Mouse (Mus musculus) bone marrow, adult 2 months (tissue): ENCODE measurements around the gene Enpp6. TPM values are rescaled to one million over a fixed set of nuclear protein-coding genes. Genes with fewer than 3 reads are reported as not detected.

Source experiments
- H3K27ac ChIP-seq: fragments of 200-500 bp; 2 replicates; pipeline ENCODE4 v1.5.1; 2012; ENCODE audit warnings: low read depth, mild to moderate bottlenecking, control low read depth, inconsistent platforms, low read length; ENCODE audit not compliant: control insufficient read depth, poor library complexity, insufficient read depth
- H3K4me1 ChIP-seq: fragments of 200-500 bp; 2 replicates; pipeline ENCODE4 v1.6.1; 2011; ENCODE audit warnings: low read length; ENCODE audit not compliant: control insufficient read depth, insufficient read depth
- H3K4me3 ChIP-seq: fragments of 200-500 bp; replicated peaks from 2 replicates; pipeline ENCODE3; 2011; ENCODE audit warnings: mild to moderate bottlenecking, low read depth, low read length, control low read depth; ENCODE audit not compliant: control insufficient read depth
- CTCF ChIP-seq: fragments of 200-500 bp; IDR thresholded peaks from 2 replicates; pipeline ENCODE4 v1.5.1; 2011; ENCODE audit warnings: low read length, control low read depth; ENCODE audit not compliant: control insufficient read depth, insufficient read depth
- POLR2A ChIP-seq: fragments of 200-500 bp; IDR thresholded peaks from 2 replicates; pipeline ENCODE4 v1.6.1; 2011; ENCODE audit warnings: low read depth, mild to moderate bottlenecking, control low read depth, low read length, borderline replicate concordance; ENCODE audit not compliant: control insufficient read depth
- WGBS: fragments of 180-500 bp; shearing (Covaris S2); methylation state at CpG from one replicate; pipeline ENCODE4 v1.1.7; 2018; 5-methylcytosine and 5-hydroxymethylcytosine counted together
- polyA plus RNA-seq: library from polyadenylated mRNA; stranded (reverse); fragments of >200 nt; gene quantifications from 2 replicates; pipeline ENCODE4 v1.2.4, GENCODE M21; 2011; ENCODE audit warnings: low replicate concordance; ENCODE audit not compliant: missing spikeins, insufficient read depth, insufficient read length

Enpp6 gene
- polyA plus RNA-seq, 1 experiment = not detected

- 79% methylated on average over 3 of the region's 3 CpGs for WGBS
- Histone ChIP-seq H3K4me3 (no peak overlapping the region), H3K4me1 (no peaks in the 10 kb centered on the region), H3K27ac (no peak overlapping the region)
- TF ChIP-seq CTCF (no peak), POLR2A (no peak)
Measured at GRCm38 (mm10) chr8:47069634-47070033, 82.9 kb downstream of the Enpp6 start.

GRCm38 (mm10) chr8:47072001-47072400, 85.3 kb downstream of the Enpp6 start:
- Histone ChIP-seq H3K27ac (no peak overlapping the region), H3K4me3 (no peak overlapping the region), H3K4me1 (no peaks in the 10 kb centered on the region)
- WGBS = 64% methylated on average over 5 of the region's 5 CpGs
- TF ChIP-seq CTCF (no peak), POLR2A (no peak)

- H3K4me1 ChIP-seq = no peaks in the 10 kb centered on the region
- no peak overlapping the region for H3K4me3 ChIP-seq
- H3K27ac ChIP-seq = no peak overlapping the region
- 79% methylated on average over 6 of the region's 6 CpGs for WGBS
- no peak for TF ChIP-seq POLR2A
- TF ChIP-seq CTCF = no peak
Measured at GRCm38 (mm10) chr8:47075941-47076555, 89.4 kb downstream of the Enpp6 start.

GRCm38 (mm10) chr8:47080037-47080436, 93.3 kb downstream of the Enpp6 start:
- Histone ChIP-seq H3K27ac (no peak overlapping the region), H3K4me1 (no peaks in the 10 kb centered on the region), H3K4me3 (no peak overlapping the region)
- WGBS = 62% methylated on average over 4 of the region's 4 CpGs
- TF ChIP-seq POLR2A (no peak), CTCF (no peak)

- Histone ChIP-seq H3K4me3 (no peak overlapping the region), H3K4me1 (no peaks in the 10 kb centered on the region), H3K27ac (no peak overlapping the region)
- 79% methylated on average over 22 of the region's 22 CpGs for WGBS
- TF ChIP-seq CTCF = no peak
- no peak for TF ChIP-seq POLR2A
Measured at GRCm38 (mm10) chr8:47082201-47083027, 95.7 kb downstream of the Enpp6 start.

GRCm38 (mm10) chr8:47090021-47090420, 103.3 kb downstream of the Enpp6 start:
- WGBS = 82% methylated on average over 8 of the region's 8 CpGs
- no peak for TF ChIP-seq CTCF
- no peak overlapping the region for H3K4me3 ChIP-seq
- no peaks in the 10 kb centered on the region for H3K4me1 ChIP-seq
- no peak overlapping the region for H3K27ac ChIP-seq

GRCm38 (mm10) chr8:47105617-47106016, 118.9 kb downstream of the Enpp6 start:
- TF ChIP-seq POLR2A (no peak), CTCF (no peak)
- Histone ChIP-seq H3K4me3 (no peak overlapping the region), H3K27ac (no peak overlapping the region), H3K4me1 (no peaks in the 10 kb centered on the region)
- 10% methylated on average over 2 of the region's 2 CpGs for WGBS

GRCm38 (mm10) chr8:47114133-47114796, 127.6 kb downstream of the Enpp6 start:
- TF ChIP-seq POLR2A (no peak), CTCF (no peak)
- Histone ChIP-seq H3K4me1 (no peaks in the 10 kb centered on the region), H3K27ac (no peak overlapping the region), H3K4me3 (no peak overlapping the region)
- WGBS = 38% methylated on average over 17 of the region's 17 CpGs
